Comparison of ENCODE assay signal across 27 mouse cellular contexts in genomic region chr5:76193075-76193474, GRCm38 (mm10).
"Had no signal": no experiment of that assay in that cellular context is flagged by ENCODE, and none has a peak within 500 bp of the region (broad histone marks: within the 10 kb centered on the region; RNA-seq: fewer than 3 reads in every experiment).

No protein-coding gene starts in this region.

- H3K9ac ChIP-seq: embryonic facial prominence, embryonic 12.5 days; embryonic facial prominence, embryonic 13.5 days; embryonic facial prominence, embryonic 15.5 days; forebrain, embryonic 12.5 days; forebrain, embryonic 13.5 days; forebrain, postnatal 0 days had no signal

- H3K4me2 ChIP-seq: embryonic facial prominence, embryonic 12.5 days; embryonic facial prominence, embryonic 13.5 days; embryonic facial prominence, embryonic 15.5 days; forebrain, embryonic 12.5 days; forebrain, embryonic 13.5 days had no signal

- H3K27me3 ChIP-seq: embryonic facial prominence, embryonic 12.5 days; embryonic facial prominence, embryonic 13.5 days; embryonic facial prominence, embryonic 15.5 days; forebrain, embryonic 12.5 days; forebrain, embryonic 13.5 days had no signal

- H3K4me3 ChIP-seq: embryonic facial prominence, embryonic 10.5 days; embryonic facial prominence, embryonic 12.5 days; embryonic facial prominence, embryonic 13.5 days; embryonic facial prominence, embryonic 15.5 days; erythroblast, embryonic 14.5 days; forebrain, embryonic 10.5 days; forebrain, embryonic 12.5 days; forebrain, embryonic 13.5 days; gastrocnemius, adult 2 months had no signal

- H3K9me3 ChIP-seq: embryonic facial prominence, embryonic 10.5 days; embryonic facial prominence, embryonic 12.5 days; embryonic facial prominence, embryonic 13.5 days; embryonic facial prominence, embryonic 15.5 days; forebrain, embryonic 10.5 days; forebrain, embryonic 12.5 days; forebrain, embryonic 13.5 days had no signal

- ATAC-seq: forebrain, embryonic 13.5 days; forebrain, embryonic 14.5 days; forebrain, embryonic 16.5 days; forebrain, postnatal 0 days had no signal

- H3K27ac ChIP-seq: embryonic facial prominence, embryonic 10.5 days; embryonic facial prominence, embryonic 12.5 days; embryonic facial prominence, embryonic 13.5 days; embryonic facial prominence, embryonic 15.5 days; forebrain, embryonic 10.5 days; forebrain, embryonic 12.5 days; forebrain, embryonic 13.5 days had no signal

- DNase-seq: cerebellum, adult 2 months; cerebellum, adult 8-10 months; cerebellum, adult 9-10 months; cerebellum, adult 9-11 months; cerebellum, postnatal 10 days; cerebellum, postnatal 14 days; cerebellum, postnatal 25 days; cerebellum, postnatal 36 days; embryo, embryonic 11 days; forebrain, postnatal 0 days; gastrocnemius, adult 2 months; gastrocnemius, postnatal 10 days; gastrocnemius, postnatal 14 days; gastrocnemius, postnatal 25 days; gastrocnemius, postnatal 36 days; heart, adult 11 months; heart, adult 18-20 months had no signal
